Mouse (Mus musculus) liver, postnatal 0 days (tissue): ENCODE measurements around the gene Zw10.

Experiments used
- CTCF ChIP-seq: sonication (generic); IDR thresholded peaks from 2 replicates; pipeline ENCODE4 v1.5.1; 2016; ENCODE audit warnings: antibody characterized with exemption, low read depth
- EP300 ChIP-seq: IDR thresholded peaks from 2 replicates; pipeline ENCODE4 v1.6.1; 2016; ENCODE audit warnings: antibody characterized with exemption, low read depth, mild to moderate bottlenecking

GRCm38 (mm10) chr9:49021289-49021688, 34.1 kb upstream of the Zw10 start:
- no peak for TF ChIP-seq CTCF
- no peak for TF ChIP-seq EP300
